Mouse (Mus musculus): ENCODE measurements around the gene Rusc2. TPM values are rescaled to one million over a fixed set of nuclear protein-coding genes. Genes with fewer than 3 reads are reported as not detected.

The Rusc2 gene
- polyA plus RNA-seq, 1 experiment from 2014 or later = 14.0 TPM

DNA sequence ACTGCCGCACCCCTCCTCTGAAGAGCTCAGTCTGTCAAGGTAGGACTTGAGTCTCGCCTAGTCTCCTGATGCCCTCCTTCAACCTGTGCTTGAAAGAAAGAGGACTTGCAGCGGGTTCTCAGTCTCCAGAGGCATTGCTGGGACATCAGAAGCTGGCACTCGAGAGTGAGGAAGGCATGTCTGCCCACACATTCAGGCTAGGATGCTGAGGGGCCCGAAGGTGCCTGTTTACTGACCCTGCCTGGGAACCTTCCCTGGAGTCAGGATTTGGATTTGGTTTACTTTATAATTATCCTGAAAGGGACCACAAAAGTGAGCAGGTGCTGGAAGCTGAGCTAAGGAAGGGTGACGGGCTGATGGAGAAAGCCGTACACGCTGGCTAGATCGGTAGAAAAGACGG is 19.7 kb downstream of the Rusc2 start:
- H3K27ac ChIP-seq = peak overlapping the region; percentile 81
- peak overlapping the region; percentile 8; the same call in 1 of the 2 replicates for H3K4me2 ChIP-seq
- H3K4me1 ChIP-seq = peaks cover 55% of the 10 kb centered on the region
- no peaks in the 10 kb centered on the region for H3K9me3 ChIP-seq
- no peak overlapping the region for H3K4me3 ChIP-seq
- H3K36me3 ChIP-seq = no peaks in the 10 kb centered on the region
- no peaks in the 10 kb centered on the region for H3K27me3 ChIP-seq
- no peak for ATAC-seq (ENCODE audit: borderline replicate concordance, extremely low read depth, low FRiP score, low TSS enrichment)
- 74% methylated on average over 10 of the region's 10 CpGs for WGBS
- H3K9ac ChIP-seq = no peak overlapping the region

DNA sequence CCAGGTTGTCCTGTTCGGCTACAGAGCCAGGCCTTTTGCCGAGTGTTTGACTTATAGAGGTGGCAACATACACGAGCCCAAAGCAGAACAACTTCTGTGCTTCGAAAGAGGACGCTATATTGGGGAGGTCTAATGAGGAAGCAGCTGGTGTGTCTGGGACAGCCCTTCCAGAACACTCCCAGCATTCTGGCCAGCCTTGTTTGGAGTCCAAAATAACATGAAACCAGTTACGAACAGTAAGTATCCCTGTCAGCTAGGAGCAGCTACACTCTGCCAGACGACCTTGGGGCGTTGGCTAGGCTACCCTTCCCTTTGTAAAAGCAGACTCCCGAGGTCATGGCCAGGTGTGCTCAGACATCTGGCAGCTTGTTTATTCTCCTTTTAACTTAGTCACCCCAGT is 20.4 kb downstream of the Rusc2 start:
- no peak overlapping the region for H3K27ac ChIP-seq
- no peak overlapping the region for H3K9ac ChIP-seq
- peaks cover 55% of the 10 kb centered on the region for H3K4me1 ChIP-seq
- no peak overlapping the region for H3K4me3 ChIP-seq
- no peak for ATAC-seq (ENCODE audit: borderline replicate concordance, extremely low read depth, low FRiP score, low TSS enrichment)
- no peak overlapping the region for H3K4me2 ChIP-seq
- H3K9me3 ChIP-seq = no peaks in the 10 kb centered on the region
- no peaks in the 10 kb centered on the region for H3K36me3 ChIP-seq
- no peaks in the 10 kb centered on the region for H3K27me3 ChIP-seq
- whole genome bisulfite sequencing = 54% methylated on average over 9 of the region's 9 CpGs

DNA sequence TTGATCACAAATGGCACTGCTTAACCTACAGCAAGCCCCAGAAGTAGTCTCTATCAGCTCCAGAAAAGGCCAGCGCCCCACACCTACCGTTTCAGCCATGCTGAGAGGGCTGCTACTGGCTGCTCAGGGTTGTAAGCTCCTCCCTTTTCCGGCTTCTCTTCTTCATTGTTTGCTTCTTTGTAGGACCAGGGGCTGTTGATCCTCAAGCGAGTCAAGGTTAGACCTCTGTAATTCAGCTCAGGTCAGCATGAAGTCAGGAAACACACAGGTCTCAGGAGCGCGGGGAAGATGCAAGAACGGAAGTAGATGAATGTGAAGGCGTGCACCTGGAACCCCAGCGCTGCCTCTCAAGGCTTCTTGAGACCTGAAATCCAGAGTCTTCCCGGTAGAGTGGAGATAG is 22.9 kb downstream of the Rusc2 start:
- Histone ChIP-seq H3K36me3 (no peaks in the 10 kb centered on the region), H3K27me3 (no peaks in the 10 kb centered on the region), H3K9me3 (no peaks in the 10 kb centered on the region), H3K9ac (no peak overlapping the region), H3K4me2 (no peak overlapping the region), H3K27ac (no peak overlapping the region), H3K4me1 (peaks cover 42% of the 10 kb centered on the region), H3K4me3 (no peak overlapping the region)
- WGBS = 85% methylated on average over 10 of the region's 10 CpGs
- no peak for ATAC-seq (ENCODE audit: borderline replicate concordance, extremely low read depth, low FRiP score, low TSS enrichment)

DNA sequence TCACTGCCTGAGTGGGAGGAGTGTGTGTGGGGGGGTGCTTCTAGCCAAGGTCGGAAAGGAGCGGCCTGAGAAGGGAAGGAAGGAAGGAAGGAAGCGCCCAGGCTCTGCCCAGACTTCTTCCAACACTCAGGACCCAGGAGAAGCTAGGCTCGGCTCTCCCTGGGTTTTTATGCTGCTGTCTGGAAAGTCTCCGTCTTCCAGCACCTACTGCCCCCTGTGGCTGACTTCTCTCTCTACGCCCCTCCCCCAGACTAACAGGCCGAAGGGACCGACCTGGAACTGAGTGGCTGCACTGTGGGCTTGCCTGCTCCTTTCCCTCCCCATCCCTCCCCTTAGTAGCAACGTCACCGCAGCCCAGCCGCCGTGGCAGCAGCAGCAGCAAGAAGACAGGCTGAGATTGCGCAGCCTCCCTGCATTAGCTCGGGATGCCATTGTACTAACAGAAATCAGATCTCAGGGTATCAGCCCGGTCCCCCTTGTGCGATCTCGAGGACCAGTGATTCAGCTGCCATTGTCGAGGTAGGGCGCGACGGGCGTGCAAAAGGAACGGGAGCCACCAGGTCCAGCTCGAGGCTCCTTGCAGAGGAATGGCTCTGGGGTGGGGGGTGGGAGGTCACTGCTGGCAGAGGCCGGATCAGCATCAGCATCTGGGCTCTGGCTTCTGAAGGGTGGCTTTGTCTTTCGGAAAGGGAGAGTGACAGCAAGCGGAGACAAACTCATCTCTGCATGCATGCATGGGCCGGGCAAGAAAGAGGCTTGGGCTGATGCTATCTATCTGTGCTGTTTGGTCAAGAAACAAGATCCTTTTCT is 24.6 kb downstream of the Rusc2 start:
- Histone ChIP-seq H3K9ac (peak overlapping the region; percentile 48), H3K4me2 (peak overlapping the region; percentile 67), H3K4me3 (peak overlapping the region; percentile 46), H3K4me1 (peaks cover 25% of the 10 kb centered on the region), H3K27ac (peak overlapping the region; percentile 91), H3K36me3 (no peaks in the 10 kb centered on the region), H3K27me3 (no peaks in the 10 kb centered on the region), H3K9me3 (no peaks in the 10 kb centered on the region)
- 2% methylated on average over 28 of the region's 28 CpGs for WGBS
- ATAC-seq (ENCODE audit: borderline replicate concordance, extremely low read depth, low FRiP score, low TSS enrichment) = peak; percentile 96

DNA sequence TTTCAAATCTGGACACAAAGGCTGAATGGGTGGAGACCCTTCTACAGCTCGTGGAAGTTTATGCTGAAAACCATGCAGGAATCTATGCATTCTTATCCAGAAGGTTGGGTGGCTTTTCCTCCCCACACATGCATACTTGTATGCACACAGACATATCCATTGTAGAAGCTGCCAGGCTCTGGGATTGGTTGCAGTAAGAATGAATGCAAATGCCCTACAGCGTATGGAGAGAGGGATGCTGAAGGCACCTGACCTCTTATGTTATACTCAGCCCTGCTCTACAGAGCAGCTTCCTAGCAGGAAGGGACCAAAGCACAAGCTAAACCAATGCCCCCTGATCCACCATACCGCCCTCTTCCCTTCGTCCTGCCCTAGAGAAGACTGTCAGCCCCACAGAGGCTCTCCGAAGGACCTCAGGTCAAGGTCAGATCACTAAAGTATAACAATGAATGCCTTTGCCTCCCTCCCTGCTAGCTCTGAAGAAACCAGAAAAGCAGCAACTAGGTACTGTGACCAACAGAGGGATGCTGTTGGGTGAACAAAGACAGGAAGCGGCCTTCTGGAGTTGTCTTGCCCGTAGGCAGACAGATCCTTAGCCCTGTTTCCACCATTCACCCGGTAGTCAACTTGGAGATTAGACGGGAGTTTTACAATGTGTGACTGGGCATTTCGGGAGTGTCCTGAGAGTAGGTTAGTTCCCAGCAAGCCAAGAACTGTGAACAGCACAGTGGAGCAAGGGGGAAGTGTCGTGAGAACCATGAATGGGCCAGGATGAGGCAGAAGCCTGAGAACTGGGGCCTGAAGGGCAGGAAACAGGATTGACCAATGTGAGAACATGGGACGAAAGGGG is 25.5 kb downstream of the Rusc2 start:
- H3K4me2 ChIP-seq = peak overlapping the region; percentile 67
- H3K36me3 ChIP-seq = no peaks in the 10 kb centered on the region
- H3K4me3 ChIP-seq = peak overlapping the region; percentile 46
- H3K27me3 ChIP-seq = no peaks in the 10 kb centered on the region
- ATAC-seq (ENCODE audit: borderline replicate concordance, extremely low read depth, low FRiP score, low TSS enrichment) = no peak
- peaks cover 20% of the 10 kb centered on the region for H3K4me1 ChIP-seq
- H3K9me3 ChIP-seq = no peaks in the 10 kb centered on the region
- H3K27ac ChIP-seq = peak overlapping the region; percentile 91
- H3K9ac ChIP-seq = no peak overlapping the region; the same call in 1 of the 2 replicates
- WGBS = 70% methylated on average over 12 of the region's 12 CpGs

DNA sequence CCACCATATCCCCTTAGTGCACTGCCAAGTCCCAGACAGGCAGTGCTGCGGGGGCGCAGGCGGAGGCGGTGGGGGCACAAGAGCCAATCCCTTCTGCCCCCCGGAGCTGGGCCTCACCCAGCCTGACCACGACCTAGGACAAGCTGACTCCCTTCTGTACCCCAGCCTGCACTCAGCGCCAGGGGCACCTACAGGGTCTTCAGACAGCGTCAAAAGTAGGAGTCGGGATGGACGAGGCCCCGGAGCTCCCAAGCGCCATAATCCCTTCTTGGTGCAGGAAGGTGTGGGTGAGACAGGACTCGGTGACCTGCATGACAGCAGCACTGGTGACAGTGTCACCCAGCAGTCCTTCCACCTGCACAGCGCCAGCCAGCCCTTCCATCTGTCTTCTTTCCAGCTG is 33.0 kb downstream of the Rusc2 start:
- Histone ChIP-seq H3K9me3 (no peaks in the 10 kb centered on the region), H3K4me3 (no peak overlapping the region), H3K27ac (no peak overlapping the region), H3K36me3 (peaks cover 20% of the 10 kb centered on the region), H3K9ac (no peak overlapping the region), H3K27me3 (no peaks in the 10 kb centered on the region), H3K4me1 (peaks cover 21% of the 10 kb centered on the region), H3K4me2 (no peak overlapping the region)
- WGBS = 87% methylated on average over 14 of the region's 14 CpGs
- ATAC-seq (ENCODE audit: borderline replicate concordance, extremely low read depth, low FRiP score, low TSS enrichment) = no peak

DNA sequence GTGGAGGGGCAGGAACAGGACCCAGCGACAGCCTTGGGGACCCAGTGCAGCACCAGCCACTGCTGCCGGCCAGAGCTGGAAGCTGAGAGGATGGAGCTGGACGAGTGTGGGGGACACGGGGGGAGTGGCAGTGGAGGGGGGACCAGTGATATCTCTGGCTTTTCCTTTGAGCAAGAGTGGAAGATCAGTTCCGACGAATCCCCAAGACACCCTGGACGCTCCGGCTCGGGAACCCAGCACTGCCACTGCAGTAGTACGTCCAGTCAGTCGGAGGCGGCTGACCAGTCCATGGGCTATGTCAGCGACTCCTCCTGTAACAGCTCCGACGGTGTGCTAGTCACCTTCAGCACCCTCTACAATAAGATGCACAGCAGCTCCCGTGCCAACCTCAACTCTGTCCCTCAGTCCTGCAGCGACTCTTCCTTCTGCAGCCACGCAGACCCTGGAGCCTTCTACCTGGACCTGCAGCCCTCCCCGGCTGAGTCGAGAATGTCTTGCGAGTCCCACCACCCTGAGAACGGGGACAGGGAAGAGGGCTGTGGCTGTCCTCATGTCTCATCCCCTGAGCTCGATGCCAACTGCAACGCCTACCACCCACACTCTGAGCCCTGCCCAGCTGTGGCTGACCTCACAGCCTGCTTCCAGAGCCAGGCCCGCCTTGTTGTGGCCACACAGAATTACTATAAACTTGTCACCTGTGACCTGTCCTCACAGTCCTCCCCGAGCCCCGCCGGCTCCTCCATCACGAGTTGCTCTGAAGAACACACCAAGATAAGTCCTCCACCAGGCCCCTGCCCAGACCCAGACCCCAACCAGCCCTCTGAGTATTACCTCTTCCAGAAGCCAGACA is 33.7 kb downstream of the Rusc2 start:
- no peaks in the 10 kb centered on the region for H3K27me3 ChIP-seq
- H3K4me2 ChIP-seq = no peak overlapping the region
- ATAC-seq (ENCODE audit: borderline replicate concordance, extremely low read depth, low FRiP score, low TSS enrichment) = no peak
- H3K4me1 ChIP-seq = peaks cover 26% of the 10 kb centered on the region
- no peak overlapping the region for H3K9ac ChIP-seq
- peaks cover 20% of the 10 kb centered on the region for H3K36me3 ChIP-seq
- WGBS = 88% methylated on average over 29 of the region's 29 CpGs
- no peak overlapping the region for H3K4me3 ChIP-seq
- no peaks in the 10 kb centered on the region for H3K9me3 ChIP-seq
- H3K27ac ChIP-seq = no peak overlapping the region

DNA sequence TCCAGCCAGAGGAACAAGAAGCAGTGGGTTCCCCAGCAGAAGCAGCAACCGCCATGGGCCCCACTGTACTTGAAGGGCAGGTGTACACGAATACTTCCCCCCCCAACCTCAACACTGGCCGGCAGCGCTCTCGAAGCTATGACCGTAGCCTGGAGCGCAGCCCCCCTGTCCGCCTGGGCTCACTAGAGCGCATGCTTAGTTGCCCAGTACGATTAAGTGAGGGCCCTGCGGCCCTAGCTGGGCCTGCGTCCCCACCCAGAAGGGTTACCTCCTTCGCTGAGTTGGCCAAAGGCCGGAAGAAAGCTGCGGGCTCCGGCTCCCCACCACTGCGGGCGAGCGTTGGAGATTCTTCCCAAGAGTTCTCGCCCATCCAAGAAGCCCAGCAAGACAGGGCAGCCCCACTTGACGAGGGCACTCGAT is 34.3 kb downstream of the Rusc2 start:
- Histone ChIP-seq H3K4me3 (no peak overlapping the region), H3K4me2 (no peak overlapping the region), H3K27ac (no peak overlapping the region), H3K4me1 (peaks cover 26% of the 10 kb centered on the region), H3K27me3 (no peaks in the 10 kb centered on the region), H3K9me3 (no peaks in the 10 kb centered on the region), H3K36me3 (peaks cover 20% of the 10 kb centered on the region), H3K9ac (no peak overlapping the region)
- 96% methylated on average over 22 of the region's 22 CpGs for WGBS
- ATAC-seq (ENCODE audit: borderline replicate concordance, extremely low read depth, low FRiP score, low TSS enrichment) = no peak

DNA sequence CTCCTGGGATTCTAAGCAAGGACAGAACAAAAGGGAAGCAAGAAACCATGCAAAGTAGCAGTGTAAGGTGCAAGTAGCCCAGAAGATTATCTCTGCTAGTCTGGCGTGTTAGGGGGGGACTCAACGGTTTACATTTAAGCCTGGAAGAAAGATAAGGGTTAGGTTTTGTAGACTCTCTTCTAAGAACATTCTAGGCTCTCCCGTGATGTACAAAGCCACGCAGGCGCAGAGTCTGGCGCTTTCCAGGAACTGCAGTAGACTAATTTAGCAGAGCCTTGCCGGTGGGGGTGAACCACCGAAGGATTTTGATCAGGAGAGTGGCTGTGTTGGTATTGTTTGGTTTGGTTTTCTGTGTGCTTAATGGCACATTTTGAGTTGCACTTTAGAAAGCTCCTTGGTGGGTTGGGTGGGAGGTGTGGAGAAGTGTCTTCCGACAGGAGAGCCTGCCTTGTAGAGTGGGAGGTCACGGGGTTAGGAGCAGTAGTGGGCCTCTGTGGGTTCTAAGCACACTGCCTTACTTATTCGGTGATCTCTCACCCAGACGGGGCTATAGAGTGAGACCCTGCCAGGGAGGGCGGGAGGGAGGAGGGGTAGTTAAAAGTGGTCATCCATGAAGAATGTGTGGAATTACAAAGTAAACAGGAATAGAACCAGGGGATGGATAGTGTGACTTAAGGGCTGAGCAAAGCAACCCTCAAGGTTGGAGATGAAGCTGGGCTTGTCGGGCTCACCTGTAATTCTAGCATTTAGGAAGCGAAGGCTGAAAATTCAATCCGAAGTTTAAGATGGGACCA is 35.7 kb downstream of the Rusc2 start:
- no peak overlapping the region for H3K4me2 ChIP-seq
- no peak overlapping the region for H3K9ac ChIP-seq
- peaks cover 26% of the 10 kb centered on the region for H3K4me1 ChIP-seq
- WGBS = 49% methylated on average over 16 of the region's 16 CpGs
- no peaks in the 10 kb centered on the region for H3K9me3 ChIP-seq
- H3K4me3 ChIP-seq = no peak overlapping the region
- H3K36me3 ChIP-seq = peaks cover 32% of the 10 kb centered on the region
- no peaks in the 10 kb centered on the region for H3K27me3 ChIP-seq
- peak overlapping the region; percentile 68 for H3K27ac ChIP-seq
- no peak for ATAC-seq (ENCODE audit: borderline replicate concordance, extremely low read depth, low FRiP score, low TSS enrichment)

DNA sequence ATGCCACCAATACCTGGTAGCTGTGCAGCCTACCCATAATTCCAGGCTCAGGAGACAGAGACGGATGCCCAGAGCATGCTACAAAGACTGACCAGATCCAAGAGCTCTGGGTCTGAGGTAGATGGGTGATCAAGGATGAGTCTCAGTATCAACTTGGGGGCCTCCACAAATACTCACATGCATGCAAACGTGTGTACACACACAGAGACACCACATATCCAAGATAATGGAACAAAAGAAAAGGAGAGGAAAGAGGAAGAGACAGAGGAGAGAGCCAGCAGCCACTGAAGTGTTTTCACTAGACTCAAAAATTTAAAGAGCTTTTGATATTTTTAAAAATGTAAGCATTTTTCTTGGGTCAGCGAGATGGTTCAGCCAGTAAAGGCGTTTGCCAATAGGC is 36.7 kb downstream of the Rusc2 start:
- H3K4me3 ChIP-seq = no peak overlapping the region
- H3K4me2 ChIP-seq = no peak overlapping the region
- peak overlapping the region; percentile 68; the same call in 1 of the 2 replicates for H3K27ac ChIP-seq
- H3K9ac ChIP-seq = no peak overlapping the region
- WGBS = 50% methylated on average over 4 of the region's 4 CpGs
- H3K36me3 ChIP-seq = peaks cover 41% of the 10 kb centered on the region
- H3K27me3 ChIP-seq = no peaks in the 10 kb centered on the region
- H3K4me1 ChIP-seq = peaks cover 26% of the 10 kb centered on the region
- no peak for ATAC-seq (ENCODE audit: borderline replicate concordance, extremely low read depth, low FRiP score, low TSS enrichment)
- H3K9me3 ChIP-seq = no peaks in the 10 kb centered on the region
